Mouse (Mus musculus) brown adipose tissue, adult 24 weeks (tissue): ENCODE results near the gene Emc3. TPM values are rescaled to one million over a fixed set of nuclear protein-coding genes. Genes with fewer than 3 reads are reported as not detected.

ENCODE experiments used
- H3K27ac ChIP-seq: fragments of 200-500 bp; replicated peaks from 2 replicates; pipeline ENCODE4 v1.5.1; 2012; ENCODE audit warnings: low read depth, mild to moderate bottlenecking, low read length
- H3K4me1 ChIP-seq: fragments of 200-500 bp; 2 replicates; pipeline ENCODE4 v1.6.1; 2012; ENCODE audit warnings: low read length, mixed read lengths; ENCODE audit not compliant: control insufficient read depth, insufficient read depth, insufficient read length
- H3K4me3 ChIP-seq: fragments of 200-500 bp; 2 replicates; pipeline ENCODE4 v1.5.1; 2012; ENCODE audit warnings: low read depth, mild to moderate bottlenecking, low read length, moderate library complexity; ENCODE audit not compliant: insufficient read depth
- polyA plus RNA-seq: library from polyadenylated mRNA; stranded (reverse); fragments of >200 nt; gene quantifications from 2 replicates; pipeline ENCODE4 v1.2.4, GENCODE M21; 2012; ENCODE audit not compliant: missing spikeins, insufficient read depth, insufficient read length

Gene Emc3
- 52.2 and 77.4 TPM in 2 replicates for polyA plus RNA-seq

- Histone ChIP-seq H3K4me3 (peak within 1 kb of the TSS; percentile 83), H3K27ac (peak within 1 kb of the TSS; percentile 86), H3K4me1 (no peaks in the 10 kb centered on the region)
Measured at GRCm38 (mm10) chr6:113530932-113531839, at the start of gene Emc3, which contains the start of gene Fancd2. Gene Emc3 (minus strand): TSS chr6:113531652. Gene Fancd2 (plus strand): TSS chr6:113531682.

GRCm38 (mm10) chr6:113579306-113579705, 47.9 kb upstream of the Emc3 start:
- Histone ChIP-seq H3K4me1 (no peaks in the 10 kb centered on the region), H3K27ac (no peak overlapping the region), H3K4me3 (no peak overlapping the region)

DNA sequence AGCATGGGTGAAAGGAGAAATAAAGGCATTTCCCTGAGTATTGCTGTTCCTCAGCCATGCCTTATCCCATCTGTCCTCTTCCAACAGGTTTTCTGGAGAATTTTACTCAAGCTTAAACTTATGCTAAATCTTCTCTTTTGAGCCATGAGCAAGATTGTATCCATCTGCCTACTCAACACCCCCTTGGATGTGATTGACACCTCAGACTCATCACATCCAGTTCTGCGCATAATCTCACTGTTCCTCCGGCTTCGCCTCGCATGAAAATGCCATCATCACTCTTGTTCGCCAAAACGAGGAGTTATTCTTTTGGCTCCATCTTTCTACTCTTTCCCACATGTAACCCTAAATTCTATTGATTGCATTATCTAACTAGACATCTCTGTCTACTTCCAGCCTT, 44.6 kb upstream of the Emc3 start:
- H3K4me1 ChIP-seq, result no peaks in the 10 kb centered on the region
- H3K27ac ChIP-seq, result no peak overlapping the region
- no peak overlapping the region for H3K4me3 ChIP-seq

- H3K4me1 ChIP-seq, result no peaks in the 10 kb centered on the region
- H3K27ac ChIP-seq, result no peak overlapping the region
- no peak overlapping the region for H3K4me3 ChIP-seq
Measured at GRCm38 (mm10) chr6:113564557-113564956, 33.1 kb upstream of the Emc3 start.

DNA sequence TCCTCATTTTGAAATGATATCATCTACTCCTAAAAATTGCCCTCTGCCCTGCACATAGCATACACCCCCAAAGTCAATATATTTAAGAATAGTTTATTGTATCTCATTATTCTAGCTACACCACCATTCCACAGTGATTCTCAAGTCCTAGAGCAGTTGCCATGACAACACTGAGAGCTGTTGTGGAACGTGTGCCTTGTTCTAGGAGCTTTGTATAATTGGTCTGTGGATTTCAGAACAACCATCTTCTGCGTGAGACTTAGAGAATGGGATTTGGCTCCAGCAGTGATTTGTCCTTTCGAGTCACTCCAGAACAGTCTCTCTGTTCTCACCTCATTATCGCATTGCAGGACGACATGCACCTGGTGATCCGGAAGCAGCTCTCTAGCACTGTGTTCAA, 28.3 kb upstream of the Emc3 start:
- Histone ChIP-seq H3K4me1 (no peaks in the 10 kb centered on the region), H3K4me3 (no peak overlapping the region), H3K27ac (no peak overlapping the region)

DNA sequence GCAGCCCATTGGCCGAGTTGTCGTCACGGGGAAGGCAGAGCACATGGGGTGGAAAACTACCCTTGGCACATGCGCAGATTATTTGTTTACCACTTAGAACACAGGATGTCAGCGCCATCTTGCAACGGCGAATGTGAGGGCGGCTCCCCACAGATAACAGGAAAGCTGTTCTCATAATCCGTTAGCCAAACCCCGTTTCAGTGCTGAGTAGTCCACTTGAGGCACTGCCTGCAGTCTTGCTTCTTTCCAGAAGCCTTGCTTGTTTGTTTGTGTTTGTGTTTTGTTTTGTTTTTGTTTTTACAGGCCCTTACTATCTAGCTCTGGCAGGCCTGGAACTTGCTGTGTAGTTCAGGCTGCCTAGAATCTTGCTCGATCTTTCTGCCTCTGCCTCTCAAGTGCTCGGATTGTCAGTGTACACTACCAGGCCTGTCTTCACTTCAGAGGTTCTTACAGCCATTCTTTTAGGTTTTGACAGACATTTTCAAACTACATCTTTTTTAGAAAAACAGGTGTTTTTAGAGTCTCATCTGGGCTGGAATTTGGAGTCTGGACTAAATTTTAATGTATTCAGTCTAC, 12.5 kb upstream of the Emc3 start:
- Histone ChIP-seq H3K27ac (no peak overlapping the region), H3K4me3 (no peak overlapping the region), H3K4me1 (no peaks in the 10 kb centered on the region)

- no peak overlapping the region for H3K27ac ChIP-seq
- no peaks in the 10 kb centered on the region for H3K4me1 ChIP-seq
- no peak overlapping the region for H3K4me3 ChIP-seq
Measured at GRCm38 (mm10) chr6:113541610-113542009, 10.2 kb upstream of the Emc3 start.

- Histone ChIP-seq H3K4me1 (no peaks in the 10 kb centered on the region), H3K27ac (no peak overlapping the region), H3K4me3 (no peak overlapping the region)
Measured at GRCm38 (mm10) chr6:113534886-113535285, 3.4 kb upstream of the Emc3 start.

- H3K4me1 ChIP-seq, result no peaks in the 10 kb centered on the region
- no peak overlapping the region for H3K27ac ChIP-seq
- peak overlapping the region; percentile 83 for H3K4me3 ChIP-seq
Measured at GRCm38 (mm10) chr6:113531840-113532404, 470 bp upstream of the Emc3 start.

DNA sequence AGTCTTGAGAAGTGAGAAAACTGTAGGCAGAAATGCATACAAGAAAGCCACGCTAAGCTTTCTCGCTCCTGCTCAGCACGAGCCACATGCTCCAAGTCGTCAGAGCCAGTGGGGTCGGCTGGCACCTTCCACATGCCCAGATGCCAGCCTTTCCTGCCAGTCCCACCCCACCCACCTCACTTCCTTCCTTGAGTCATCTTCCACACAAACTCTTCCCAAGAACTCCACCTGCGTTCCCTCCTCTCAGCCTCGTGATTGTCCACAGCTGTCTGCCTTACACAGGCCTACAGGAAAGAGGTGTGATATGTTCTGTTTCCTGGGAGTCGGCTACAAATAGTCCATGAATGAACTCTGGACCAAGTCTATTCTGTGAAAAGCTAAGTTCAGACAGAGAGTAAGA, 8.0 kb downstream of the Emc3 start:
- H3K4me3 ChIP-seq, result no peak overlapping the region
- peak overlapping the region; percentile 60 for H3K27ac ChIP-seq
- peaks cover 14% of the 10 kb centered on the region for H3K4me1 ChIP-seq

- H3K4me1 ChIP-seq, result peaks cover 14% of the 10 kb centered on the region
- H3K27ac ChIP-seq, result 0 out of 2 replicates have a peak overlapping the region, but pooled peaks have one; percentile 50
Measured at GRCm38 (mm10) chr6:113522310-113522709, 9.1 kb downstream of the Emc3 start.

GRCm38 (mm10) chr6:113517434-113518080, 13.9 kb downstream of the Emc3 start:
- no peak overlapping the region for H3K27ac ChIP-seq
- peaks cover 4% of the 10 kb centered on the region; the same call in 1 of the 2 replicates for H3K4me1 ChIP-seq
- no peak overlapping the region for H3K4me3 ChIP-seq

More at GRCm38 (mm10) chr6:113522310-113522709, 9.1 kb downstream of the Emc3 start:
- no peak overlapping the region for H3K4me3 ChIP-seq

GRCm38 (mm10) chr6:113514600-113514999, 16.9 kb downstream of the Emc3 start:
- no peaks in the 10 kb centered on the region for H3K4me1 ChIP-seq
- no peak overlapping the region for H3K4me3 ChIP-seq
- H3K27ac ChIP-seq, result no peak overlapping the region

GRCm38 (mm10) chr6:113513944-113514343, 17.5 kb downstream of the Emc3 start:
- no peak overlapping the region for H3K27ac ChIP-seq
- no peak overlapping the region for H3K4me3 ChIP-seq
- H3K4me1 ChIP-seq, result no peaks in the 10 kb centered on the region

DNA sequence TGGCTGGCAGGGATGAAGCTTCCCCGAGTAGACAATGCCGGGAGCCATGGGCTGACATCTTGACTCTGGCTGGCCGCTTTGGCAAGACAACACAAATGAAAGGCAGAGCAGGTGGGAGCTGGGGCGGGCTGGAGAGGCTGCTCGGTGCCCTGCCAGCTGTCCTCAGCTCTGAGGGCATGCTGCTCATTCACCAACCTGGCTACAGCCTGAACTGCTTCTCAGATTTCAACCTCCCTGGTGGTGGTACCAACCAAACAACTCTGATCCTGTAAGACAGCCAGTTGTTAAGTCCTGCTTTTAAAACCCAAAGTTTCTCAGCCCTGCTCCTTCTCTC, 22.5 kb downstream of the Emc3 start:
- no peak overlapping the region for H3K4me3 ChIP-seq
- peaks cover 6% of the 10 kb centered on the region; the same call in 1 of the 2 replicates for H3K4me1 ChIP-seq
- H3K27ac ChIP-seq, result no peak overlapping the region
